In genomic region chr11:57070196-57070901, GRCm38 (mm10) we compare ENCODE assay signal across 15 mouse cellular contexts. TPM values are rescaled to one million over a fixed set of nuclear protein-coding genes. Genes with fewer than 3 reads are reported as not detected.
DNase-seq lines count a peak whose midpoint lies in the region; ATAC-seq lines count a peak whose summit lies in the region.
"Had no signal": no experiment of that assay in that cellular context is flagged by ENCODE, and none has a peak within 500 bp of the region (broad histone marks: within the 10 kb centered on the region; RNA-seq: fewer than 3 reads in every experiment).

No protein-coding gene starts in this region.

- DNase-seq in cerebellum, postnatal 10 days, result peak; percentile 58 to 69
- DNase-seq in cerebellum, postnatal 25 days, result no peak
- DNase-seq in midbrain, embryonic 11.5 days (ENCODE audit: low spot score, missing footprints), result peak; percentile 78
- no peak for DNase-seq in midbrain, embryonic 10.5 days (ENCODE audit: low spot score)
- peak; percentile 23 to 40 for DNase-seq in layer of hippocampus, postnatal 10 days (ENCODE audit: low spot score in 2 of 2)
- DNase-seq in telencephalon, adult 2 months (ENCODE audit: low read depth, low spot score), result peak; percentile 28
- no peak for DNase-seq in heart, postnatal 4 days
- no peak for DNase-seq in embryo, embryonic 9.5 days (ENCODE audit: extremely low spot score)
- DNase-seq: adrenal gland, adult 2 months; gastrocnemius, postnatal 10 days; lung, postnatal 14 days had no signal

- H3K36me3 ChIP-seq in midbrain, embryonic 11.5 days (ENCODE audit: control insufficient read depth, insufficient read depth, low read length), result no peaks in the 10 kb centered on the region
- no peaks in the 10 kb centered on the region for H3K36me3 ChIP-seq in midbrain, embryonic 10.5 days
- H3K36me3 ChIP-seq: stomach, embryonic 15.5 days had no signal

- H3K27me3 ChIP-seq in midbrain, embryonic 11.5 days (ENCODE audit: control insufficient read depth, insufficient read depth, low read length), result no peaks in the 10 kb centered on the region
- no peaks in the 10 kb centered on the region for H3K27me3 ChIP-seq in midbrain, embryonic 10.5 days (ENCODE audit: low read depth, poor library complexity, severe bottlenecking)
- H3K27me3 ChIP-seq: stomach, embryonic 15.5 days had no signal

- H3K9me3 ChIP-seq in midbrain, embryonic 11.5 days (ENCODE audit: control insufficient read depth, low read length), result no peaks in the 10 kb centered on the region
- no peaks in the 10 kb centered on the region for H3K9me3 ChIP-seq in midbrain, embryonic 10.5 days (replicated peaks)
- H3K9me3 ChIP-seq: stomach, embryonic 15.5 days had no signal

- H3K9ac ChIP-seq in midbrain, embryonic 11.5 days (ENCODE audit: low read length), result no peak overlapping the region
- H3K9ac ChIP-seq: liver, embryonic 14.5 days; stomach, embryonic 15.5 days had no signal

- H3K27ac ChIP-seq in midbrain, embryonic 11.5 days (ENCODE audit: low read depth, low read length), result no peak overlapping the region
- no peak overlapping the region for H3K27ac ChIP-seq in midbrain, embryonic 10.5 days (replicated peaks)
- H3K27ac ChIP-seq: kidney, postnatal 0 days; liver, embryonic 14.5 days; stomach, embryonic 15.5 days had no signal

- no peak overlapping the region for H3K4me3 ChIP-seq in midbrain, embryonic 11.5 days (ENCODE audit: low read depth, low read length)
- no peak overlapping the region for H3K4me3 ChIP-seq in midbrain, embryonic 10.5 days
- H3K4me3 ChIP-seq: stomach, embryonic 15.5 days had no signal

- peaks cover 2% of the 10 kb centered on the region for H3K4me1 ChIP-seq in midbrain, embryonic 11.5 days (ENCODE audit: control insufficient read depth, insufficient read depth, low read length)
- 0 out of 2 replicates have a peak, but pooled peaks cover 8% of the 10 kb centered on the region for H3K4me1 ChIP-seq in midbrain, embryonic 10.5 days
- H3K4me1 ChIP-seq: stomach, embryonic 15.5 days had no signal

- ATAC-seq in midbrain, embryonic 11.5 days (ENCODE audit: low FRiP score), result no peak

- 84% methylated on average over 8 of the region's 8 CpGs for WGBS in midbrain, embryonic 11.5 days
- 87% methylated on average over 8 of the region's 8 CpGs for WGBS in midbrain, embryonic 10.5 days

- no peak overlapping the region for H3K4me2 ChIP-seq in midbrain, embryonic 11.5 days
- H3K4me2 ChIP-seq: stomach, embryonic 15.5 days had no signal

RNA-seq across cellular contexts. Expression of gene Gria1, which starts 59.2 kb away (rescaled TPM):
- 1.8 and 3.1 TPM in 2 replicates for polyA plus RNA-seq in midbrain, embryonic 11.5 days (2014; fragmentation: Nextera tagmentation; extraction: Ambion mirVana)
- polyA plus RNA-seq in midbrain, embryonic 10.5 days (2016; fragmentation: Nextera tagmentation; extraction: Ambion mirVana), result 0.57 and 2.3 TPM in 2 replicates
- total RNA-seq in layer of hippocampus, postnatal 10 days (2021), result 100 to 1,000 TPM; 456 to 489 TPM
- total RNA-seq in heart, postnatal 4 days (2021), result 1 to 10 TPM in 1 of 2 experiments, under 1 TPM in 1; 0.99 to 1.2 TPM
- total RNA-seq: hematopoietic stem cell, adult 5-6 weeks had no signal

Comparison
In these comparisons a context has a peak if more than half of its experiments do, and no peak if none do; other contexts are left out.
1. DNase-seq: peak in cerebellum, postnatal 10 days (2 of 2), midbrain, embryonic 11.5 days (single experiment), layer of hippocampus, postnatal 10 days (2 of 2) and telencephalon, adult 2 months (single experiment); none in cerebellum, postnatal 25 days (0 of 2), midbrain, embryonic 10.5 days (single experiment), heart, postnatal 4 days (single experiment) and embryo, embryonic 9.5 days (single experiment).
2. RNA of gene Gria1, which starts 59.2 kb away (total RNA-seq): 456 to 489 TPM in layer of hippocampus, postnatal 10 days; 0.99 to 1.2 TPM in heart, postnatal 4 days; every median in the first group is over 100 times any median in the second.